Mouse (Mus musculus) lung, embryonic 15.5 days (tissue): Measurements from ENCODE around the gene Ctsf. TPM values are rescaled to one million over a fixed set of nuclear protein-coding genes. Genes with fewer than 3 reads are reported as not detected.
"Not testable (repeated sequence)": the region's sequence is repeated elsewhere in the genome, so short reads cannot be mapped to it uniquely, and the experiment has no call there.

Experiments
- ATAC-seq: fragments of 200-750 bp; cut with Nextera tagmentation; 2 replicates; pipeline ENCODE4 v1.8.0; 2017; ENCODE audit warnings: moderate number of reproducible peaks, borderline replicate concordance; ENCODE audit not compliant: low FRiP score, low TSS enrichment; ENCODE audit errors: extremely low read depth
- H3K27ac ChIP-seq: fragments of 300-500 bp; sonication (generic); 2 replicates; pipeline ENCODE4 v1.5.1; 2015; ENCODE audit warnings: moderate library complexity, mild to moderate bottlenecking, inconsistent platforms
- H3K27me3 ChIP-seq: fragments of 300-500 bp; sonication (generic); 2 replicates; pipeline ENCODE4 v1.6.1; 2015; ENCODE audit warnings: inconsistent platforms
- H3K36me3 ChIP-seq: fragments of 300-500 bp; sonication (generic); 2 replicates; pipeline ENCODE4 v1.6.1; 2015; ENCODE audit warnings: inconsistent platforms
- H3K4me1 ChIP-seq: fragments of 300-500 bp; sonication (generic); 2 replicates; pipeline ENCODE4 v1.6.1; 2015; ENCODE audit warnings: inconsistent platforms
- H3K4me2 ChIP-seq: fragments of 300-500 bp; sonication (generic); 2 replicates; pipeline ENCODE4 v1.6.1; 2015; ENCODE audit warnings: inconsistent platforms, mild to moderate bottlenecking, moderate library complexity
- H3K4me3 ChIP-seq: fragments of 300-500 bp; sonication (generic); 2 replicates; pipeline ENCODE4 v1.5.1; 2015; ENCODE audit warnings: mild to moderate bottlenecking, inconsistent platforms
- H3K9ac ChIP-seq: fragments of 300-500 bp; sonication (generic); 2 replicates; pipeline ENCODE4 v1.6.1; 2015; ENCODE audit warnings: inconsistent platforms
- H3K9me3 ChIP-seq: fragments of 300-500 bp; sonication (generic); 2 replicates; pipeline ENCODE4 v1.6.1; 2016; ENCODE audit warnings: inconsistent platforms
- WGBS: fragments of 180-500 bp; shearing (Covaris S2); methylation state at CpG from one replicate; pipeline ENCODE4 v1.1.7; 2015; 5-methylcytosine and 5-hydroxymethylcytosine counted together
- polyA plus RNA-seq: library from polyadenylated mRNA; unstranded; fragments of >200 nt; fragmentation: Nextera tagmentation; extraction: Ambion mirVana; gene quantifications from 2 replicates; pipeline ENCODE4 v1.2.1, GENCODE M21; 2015

The Ctsf gene
- polyA plus RNA-seq: 21.8 and 25.3 TPM in 2 replicates

DNA sequence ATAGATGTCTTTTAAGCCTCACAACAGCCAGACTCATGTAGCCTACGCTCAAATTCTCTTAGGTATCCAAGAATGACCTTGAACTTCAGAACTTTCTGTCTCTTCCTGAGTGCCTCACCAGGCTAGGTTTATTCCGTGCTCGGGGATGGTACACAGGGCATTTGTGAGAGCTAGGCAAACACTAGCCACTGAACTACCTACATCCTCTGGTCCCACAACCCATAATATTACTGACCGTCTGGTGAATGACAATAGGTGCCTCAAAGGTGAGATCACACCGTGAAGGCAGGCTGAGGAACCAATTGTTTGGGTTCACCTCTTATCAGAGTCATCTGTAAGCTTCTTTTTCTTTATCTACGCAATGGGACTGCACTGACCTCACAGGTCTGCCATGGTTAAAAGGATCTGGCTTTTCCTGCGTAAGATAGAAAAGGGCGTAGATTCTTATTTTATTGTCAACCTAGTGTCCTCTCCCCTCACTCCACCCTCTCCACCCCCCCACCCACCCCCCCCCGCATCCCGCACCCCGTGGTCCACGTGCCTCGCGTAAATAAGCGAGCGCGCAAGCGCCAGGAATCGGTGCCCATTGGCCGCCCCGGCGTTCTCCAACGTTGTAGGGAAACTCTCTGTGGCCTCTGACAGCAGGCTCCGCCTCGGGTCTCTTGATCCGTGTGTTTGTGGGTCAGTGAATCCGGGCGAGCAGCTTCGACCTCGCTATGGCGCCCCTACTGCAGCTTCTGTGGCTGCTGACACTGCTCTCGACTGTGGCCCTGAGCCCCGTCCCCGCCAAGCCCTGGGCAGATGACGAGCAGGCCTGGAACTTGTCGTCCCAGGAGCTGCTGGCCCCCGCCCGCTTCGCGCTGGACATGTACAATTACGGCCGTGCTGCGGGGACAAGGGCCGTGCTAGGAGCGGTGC, at the start of gene Ctsf:
Gene Ctsf, plus strand, starts transcription at position 579 of the 918 bp plus-strand sequence.
- H3K9me3 ChIP-seq: no peaks in the 10 kb centered on the region
- peak within 1 kb of the TSS; percentile 52 for H3K9ac ChIP-seq
- WGBS: 3% methylated on average over 45 of the region's 45 CpGs
- peaks cover 10% of the 10 kb centered on the region for H3K4me1 ChIP-seq
- H3K4me3 ChIP-seq: peak within 1 kb of the TSS; percentile 51
- H3K27me3 ChIP-seq: peaks cover 23% of the 10 kb centered on the region; the same call in 1 of the 2 replicates
- no peak within 1 kb of the TSS for H3K27ac ChIP-seq
- H3K36me3 ChIP-seq: no peaks in the 10 kb centered on the region
- peak; percentile 89; the same call in 1 of the 2 replicates for ATAC-seq
- H3K4me2 ChIP-seq: peak within 1 kb of the TSS; percentile 95

DNA sequence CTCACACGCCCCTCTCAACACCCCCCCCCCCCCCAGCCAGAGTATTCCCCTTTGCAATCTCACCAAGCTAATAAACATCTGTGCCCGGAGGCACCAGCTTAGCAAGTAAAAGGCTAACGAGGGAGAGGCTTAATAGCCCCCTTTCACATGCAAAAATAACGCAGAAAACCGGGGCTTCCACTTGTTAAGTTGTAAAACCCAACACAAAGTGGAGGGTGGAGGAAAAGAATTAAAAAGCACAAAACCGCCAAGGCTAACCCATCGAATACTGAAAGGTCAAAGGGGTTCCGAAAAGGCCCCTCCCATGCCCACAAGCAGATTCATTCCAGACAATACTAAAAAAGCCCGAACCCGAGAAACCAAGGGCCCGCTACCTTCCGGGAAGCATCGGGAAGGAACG, 44.6 kb upstream of the Ctsf start:
- Histone ChIP-seq H3K4me1 (peaks cover 19% of the 10 kb centered on the region), H3K36me3 (no peaks in the 10 kb centered on the region; the same call in 1 of the 2 replicates), H3K4me2 (peak overlapping the region; percentile 73), H3K27me3 (no peaks in the 10 kb centered on the region), H3K9me3 (no peaks in the 10 kb centered on the region), H3K9ac (peak overlapping the region; percentile 73), H3K4me3 (peak overlapping the region; percentile 72), H3K27ac (peak overlapping the region; percentile 96)
- under 1% methylated on average over 14 of the region's 14 CpGs for whole genome bisulfite sequencing
- no peak for ATAC-seq

DNA sequence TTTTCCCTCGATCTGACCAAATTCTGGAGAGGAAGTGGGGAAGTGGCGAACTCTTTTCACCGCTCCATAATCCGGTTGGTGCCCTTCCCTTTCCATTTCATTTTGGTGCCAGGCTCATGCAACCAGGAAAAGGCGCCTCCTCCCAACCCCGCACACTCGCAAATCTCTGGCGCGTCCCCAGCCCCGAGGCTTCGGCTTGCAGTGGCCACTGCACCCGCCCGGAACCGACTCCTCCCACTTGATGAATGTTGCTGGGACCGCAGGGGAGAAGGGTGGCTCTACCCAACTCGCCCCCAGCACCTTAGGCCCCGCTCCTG, 44.2 kb upstream of the Ctsf start:
- no peaks in the 10 kb centered on the region for H3K9me3 ChIP-seq
- no peak for ATAC-seq
- peak overlapping the region; percentile 73 for H3K4me2 ChIP-seq
- H3K27me3 ChIP-seq: no peaks in the 10 kb centered on the region
- H3K36me3 ChIP-seq: no peaks in the 10 kb centered on the region; the same call in 1 of the 2 replicates
- H3K27ac ChIP-seq: peak overlapping the region; percentile 96
- H3K4me1 ChIP-seq: peaks cover 18% of the 10 kb centered on the region
- H3K9ac ChIP-seq: peak overlapping the region; percentile 73
- WGBS: under 1% methylated on average over 17 of the region's 17 CpGs
- H3K4me3 ChIP-seq: peak overlapping the region; percentile 72

DNA sequence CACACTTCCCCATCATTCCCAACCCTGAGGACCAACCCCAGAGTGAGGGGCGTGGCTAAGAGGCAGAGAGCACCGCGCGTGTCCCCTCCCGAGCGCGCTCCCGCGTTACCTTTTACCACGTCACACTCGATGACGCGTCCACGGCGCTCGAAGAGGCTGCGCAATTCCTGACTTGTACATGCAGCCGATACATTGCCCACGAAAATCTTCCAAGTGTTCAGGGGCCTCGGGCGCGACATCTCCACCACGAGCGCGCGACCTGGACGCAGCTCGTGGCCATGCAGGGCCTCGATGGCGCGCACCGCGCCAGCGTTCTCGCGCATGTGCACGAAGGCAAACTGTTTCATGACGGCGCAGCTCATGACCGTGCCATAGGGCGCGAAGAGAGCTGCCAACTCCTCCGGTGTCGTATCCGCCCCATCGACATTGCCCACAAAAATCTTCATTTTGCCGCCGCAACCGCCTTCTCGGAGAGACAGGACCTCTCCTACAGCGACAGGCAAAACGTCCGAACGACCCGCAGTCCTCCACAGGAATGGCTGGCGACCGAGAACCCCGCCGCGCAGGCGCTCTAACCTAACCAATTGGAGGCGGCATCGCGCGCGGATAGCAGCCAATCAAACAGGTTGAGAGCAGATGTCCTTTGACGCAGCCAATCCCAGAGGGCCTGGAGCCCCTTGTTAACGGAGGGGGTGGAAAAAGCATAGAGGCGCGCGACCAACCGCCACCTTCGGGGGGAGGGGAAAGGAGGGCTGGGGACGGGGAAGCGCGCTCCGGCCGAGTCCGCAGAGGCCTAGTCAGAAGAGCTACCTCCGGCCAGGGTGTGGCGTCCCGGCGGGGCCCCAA, 43.6 kb upstream of the Ctsf start, which contains the start of the genes Gm21992 and Rbm14:
Gene Gm21992, minus strand, starts transcription at position 550 of the 846 bp plus-strand sequence.
Gene Rbm14, minus strand, starts transcription at position 572 of the 846 bp plus-strand sequence.
- H3K4me1 ChIP-seq: peaks cover 15% of the 10 kb centered on the region
- under 1% methylated on average over 83 of the region's 83 CpGs for WGBS
- ATAC-seq: peak; percentile 98

DNA sequence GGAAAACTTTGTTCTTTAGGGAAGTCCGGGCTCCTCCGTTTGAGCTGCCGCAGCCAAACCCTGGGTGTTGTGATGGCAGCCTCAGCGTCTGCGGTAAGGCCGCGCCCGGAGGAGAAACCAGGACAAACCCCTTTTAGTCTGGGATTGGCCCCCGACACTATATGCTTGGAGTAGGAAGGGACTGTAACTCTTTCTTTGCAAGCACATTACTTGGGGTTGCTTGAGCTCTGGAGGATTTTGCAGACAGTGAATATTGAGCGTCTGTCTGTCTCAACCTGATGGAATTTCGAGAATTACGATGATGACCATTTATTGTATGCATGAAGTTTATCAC, 43.1 kb upstream of the Ctsf start:
- Histone ChIP-seq H3K9me3 (no peaks in the 10 kb centered on the region), H3K4me3 (peak overlapping the region; percentile 72), H3K4me2 (peak overlapping the region; percentile 73), H3K9ac (peak overlapping the region; percentile 83), H3K27me3 (no peaks in the 10 kb centered on the region), H3K36me3 (no peaks in the 10 kb centered on the region; the same call in 1 of the 2 replicates), H3K4me1 (peaks cover 15% of the 10 kb centered on the region), H3K27ac (peak overlapping the region; percentile 95)
- ATAC-seq: peak; percentile 46
- WGBS: 4% methylated on average over 12 of the region's 12 CpGs

More for the DNA sequence above, 43.6 kb upstream of the Ctsf start, which contains the start of the genes Gm21992 and Rbm14:
- H3K4me3 ChIP-seq: peak within 1 kb of the TSS; percentile 72
- no peaks in the 10 kb centered on the region for H3K9me3 ChIP-seq
- H3K27ac ChIP-seq: peak within 1 kb of the TSS; percentile 96
- H3K27me3 ChIP-seq: no peaks in the 10 kb centered on the region
- H3K9ac ChIP-seq: peak within 1 kb of the TSS; percentile 83
- H3K36me3 ChIP-seq: no peaks in the 10 kb centered on the region; the same call in 1 of the 2 replicates
- H3K4me2 ChIP-seq: peak within 1 kb of the TSS; percentile 73

DNA sequence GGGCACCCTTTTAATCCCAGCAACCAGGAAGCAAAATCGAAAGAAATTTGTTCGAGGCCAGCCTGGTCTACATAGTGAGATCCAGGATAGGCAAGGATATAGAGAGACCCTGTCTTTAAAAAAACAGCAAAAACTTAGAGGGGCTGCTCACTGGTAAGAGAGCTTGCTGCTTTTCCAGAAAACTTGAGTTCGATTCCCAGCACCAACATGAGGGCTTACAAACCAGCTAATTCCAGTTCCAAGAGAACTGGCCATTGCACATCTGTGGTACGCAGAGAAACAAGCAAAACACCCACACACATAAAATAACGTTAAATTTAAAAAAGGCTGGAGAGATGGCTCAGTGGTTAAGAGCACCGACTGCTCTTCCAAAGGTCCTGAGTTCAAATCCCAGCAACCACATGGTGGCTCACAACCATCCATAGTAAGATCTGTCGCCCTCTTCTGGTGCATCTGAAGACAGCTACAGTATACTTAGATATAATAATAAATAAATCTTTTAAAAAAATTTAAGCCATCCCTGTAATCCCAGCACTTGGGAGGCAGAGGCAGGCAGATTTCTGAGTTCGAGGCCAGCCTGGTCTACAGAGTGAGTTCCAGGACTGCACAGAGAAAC, 42.5 kb upstream of the Ctsf start:
- peak overlapping the region; percentile 73 for H3K4me2 ChIP-seq
- H3K9me3 ChIP-seq, H3K27me3 ChIP-seq, ATAC-seq, H3K36me3 ChIP-seq: not testable (repeated sequence)
- H3K27ac ChIP-seq: peak overlapping the region; percentile 95
- peaks cover 15% of the 10 kb centered on the region for H3K4me1 ChIP-seq
- 69% methylated on average over 8 of the region's 8 CpGs for WGBS
- peak overlapping the region; percentile 83 for H3K9ac ChIP-seq
- peak overlapping the region; percentile 72 for H3K4me3 ChIP-seq

DNA sequence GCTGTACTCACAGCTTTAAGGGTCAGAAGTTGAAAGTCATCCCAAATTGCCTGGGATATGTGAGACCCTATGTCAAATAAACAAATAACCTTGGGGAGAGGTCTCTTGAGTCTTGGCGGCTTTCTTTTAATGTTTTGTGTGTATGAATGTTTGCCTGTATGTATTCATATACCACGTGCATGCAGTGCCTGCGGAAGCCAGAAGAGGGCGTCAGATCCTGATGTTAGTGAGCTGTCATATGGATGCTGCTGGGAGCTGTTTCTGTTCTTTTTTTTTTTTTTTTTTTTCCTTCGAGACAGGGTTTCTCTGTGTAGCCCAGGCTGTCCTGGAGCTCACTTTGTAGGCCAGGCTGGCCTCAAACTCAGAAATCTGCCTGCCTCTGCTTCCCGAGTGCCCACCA, 41.9 kb upstream of the Ctsf start:
- H3K27ac ChIP-seq: no peak overlapping the region
- H3K9me3 ChIP-seq: no peaks in the 10 kb centered on the region

DNA sequence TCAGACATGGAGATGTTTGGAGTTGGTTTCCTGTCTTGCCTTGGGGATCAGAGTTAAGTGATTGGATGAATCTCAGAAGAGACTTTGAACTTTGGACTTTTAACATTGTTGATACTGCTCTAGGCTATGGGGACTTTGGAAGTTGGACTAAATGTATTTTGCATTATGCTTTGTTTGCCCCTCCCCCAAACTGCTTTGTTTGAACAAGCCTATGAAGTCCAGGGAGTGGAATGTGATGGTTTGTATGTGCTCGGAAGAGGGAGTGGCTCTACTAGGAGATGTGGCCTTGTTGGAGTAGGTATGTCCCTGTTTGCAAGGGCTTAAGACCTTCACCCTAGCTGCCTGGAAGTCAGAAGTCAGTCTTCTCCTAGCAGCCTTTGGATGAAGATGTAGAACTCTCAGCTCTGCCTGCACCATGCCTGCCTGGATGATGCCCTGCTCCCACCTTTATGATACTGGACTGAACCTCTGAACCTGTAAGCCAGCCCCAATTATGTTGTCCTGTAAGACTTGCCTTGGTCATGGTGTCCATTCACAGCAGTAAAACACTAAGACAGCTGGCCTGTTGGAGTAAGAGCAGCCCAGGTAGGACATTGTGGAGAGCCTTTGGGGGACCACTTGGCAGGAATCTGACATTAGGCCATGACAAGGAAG, 37.6 kb upstream of the Ctsf start:
- Histone ChIP-seq H3K36me3 (no peaks in the 10 kb centered on the region), H3K4me1 (peaks cover 2% of the 10 kb centered on the region; the same call in 1 of the 2 replicates), H3K9ac (no peak overlapping the region), H3K9me3 (no peaks in the 10 kb centered on the region), H3K27ac (no peak overlapping the region), H3K4me2 (no peak overlapping the region), H3K4me3 (no peak overlapping the region), H3K27me3 (no peaks in the 10 kb centered on the region)
- 29% methylated on average over 1 of the region's 1 CpGs for WGBS
- ATAC-seq: no peak

More for the DNA sequence above, 41.9 kb upstream of the Ctsf start:
- ATAC-seq: no peak
- peaks cover 15% of the 10 kb centered on the region for H3K4me1 ChIP-seq
- H3K4me3 ChIP-seq: no peak overlapping the region
- H3K27me3 ChIP-seq: no peaks in the 10 kb centered on the region
- no peak overlapping the region for H3K9ac ChIP-seq
- no peak overlapping the region for H3K4me2 ChIP-seq
- H3K36me3 ChIP-seq: no peaks in the 10 kb centered on the region
- 86% methylated on average over 6 of the region's 6 CpGs for WGBS

DNA sequence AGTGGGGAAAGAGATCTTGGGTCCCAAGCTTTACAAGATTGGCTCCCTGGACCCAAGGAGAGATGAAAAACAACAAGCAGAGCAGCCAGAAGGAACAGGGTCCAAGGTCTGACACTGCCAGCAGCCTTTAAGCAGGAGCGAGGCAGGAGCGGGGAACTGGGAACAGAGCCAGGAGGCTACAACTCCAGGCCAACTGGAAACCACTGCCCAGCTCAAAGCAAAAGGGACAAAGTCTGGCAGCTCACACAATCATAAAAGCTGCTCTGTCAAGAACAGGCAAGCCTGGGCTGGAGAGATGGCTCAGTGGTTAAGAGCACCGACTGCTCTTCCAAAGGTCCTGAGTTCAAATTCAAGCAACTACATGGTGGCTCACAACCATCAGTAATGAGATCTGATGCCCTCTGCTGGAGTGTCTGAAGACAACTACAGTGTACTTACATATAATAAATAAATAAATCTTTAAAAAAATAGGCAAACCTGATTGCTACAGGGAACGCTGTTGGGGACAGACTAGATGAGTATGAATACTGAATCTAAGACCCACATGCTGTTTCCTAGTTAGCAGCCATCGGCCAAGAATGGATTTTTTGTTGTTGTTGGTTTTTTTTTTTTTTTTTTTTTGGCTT, 34.1 kb upstream of the Ctsf start:
- Histone ChIP-seq H3K4me3 (no peak overlapping the region), H3K4me1 (no peaks in the 10 kb centered on the region), H3K36me3 (peaks cover 4% of the 10 kb centered on the region; the same call in 1 of the 2 replicates), H3K27ac (no peak overlapping the region), H3K9ac (no peak overlapping the region), H3K9me3 (no peaks in the 10 kb centered on the region), H3K4me2 (no peak overlapping the region), H3K27me3 (no peaks in the 10 kb centered on the region)
- ATAC-seq: peak; percentile 83
- 58% methylated on average over 5 of the region's 5 CpGs for WGBS

DNA sequence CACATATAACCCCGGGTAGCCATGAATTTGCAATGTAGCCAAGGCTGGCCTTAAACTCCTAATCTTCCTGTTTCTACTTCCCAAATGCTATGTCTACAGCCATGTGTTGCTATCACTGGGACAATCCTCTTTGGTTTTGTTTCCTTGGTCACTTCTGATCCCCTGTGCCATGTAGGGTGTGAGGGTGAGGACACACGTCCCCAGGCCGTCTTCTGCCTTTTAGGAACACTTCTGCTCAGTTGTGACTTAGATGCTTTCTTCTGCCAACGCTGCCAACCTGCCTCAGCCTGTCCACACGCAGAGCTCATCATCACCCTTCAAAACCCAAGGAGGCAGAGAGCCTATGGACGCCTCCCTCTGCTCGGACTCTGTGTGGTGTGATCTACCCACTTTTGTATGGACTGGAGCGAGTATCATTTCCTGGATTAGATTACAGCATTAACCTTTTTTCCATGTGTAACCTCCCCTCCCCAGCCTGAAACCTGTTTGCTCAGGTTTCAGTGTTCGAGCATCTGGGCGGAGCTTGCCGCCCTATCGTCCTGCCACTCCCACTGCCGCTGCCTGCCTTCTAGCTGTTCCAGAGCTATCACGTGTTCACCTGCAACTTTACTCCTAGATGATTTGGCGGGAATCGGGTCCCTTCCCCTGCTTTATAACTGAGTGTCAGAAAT, 26.4 kb upstream of the Ctsf start:
- Histone ChIP-seq H3K4me3 (no peak overlapping the region), H3K4me1 (no peaks in the 10 kb centered on the region), H3K9me3 (no peaks in the 10 kb centered on the region), H3K4me2 (no peak overlapping the region), H3K27ac (no peak overlapping the region), H3K27me3 (no peaks in the 10 kb centered on the region), H3K9ac (no peak overlapping the region), H3K36me3 (peaks cover 21% of the 10 kb centered on the region)
- no peak for ATAC-seq
- WGBS: 52% methylated on average over 16 of the region's 16 CpGs
